Mouse (Mus musculus): ENCODE data around the gene Khdc3.

GRCm38 (mm10) chr9:73097898-73098297 lies 3.7 kb upstream of the Khdc3 start:
- TF ChIP-seq CTCF (IDR thresholded peaks at IDR 0.05): no peak
- no peak for TF ChIP-seq EP300 (IDR thresholded peaks at IDR 0.05)
